Mouse (Mus musculus) ZHBTc4 (cell line): ENCODE results near the gene Agap1.

Experiments
- DNase-seq: peaks from one replicate; pipeline ENCODE4 v3.0.0-alpha.2; 2011; ENCODE audit warnings: low read depth, low spot score

Gene Agap1

GRCm38 (mm10) chr1:89892281-89892680 lies 437.7 kb downstream of the Agap1 start:
- DNase-seq, result no peak

DNA sequence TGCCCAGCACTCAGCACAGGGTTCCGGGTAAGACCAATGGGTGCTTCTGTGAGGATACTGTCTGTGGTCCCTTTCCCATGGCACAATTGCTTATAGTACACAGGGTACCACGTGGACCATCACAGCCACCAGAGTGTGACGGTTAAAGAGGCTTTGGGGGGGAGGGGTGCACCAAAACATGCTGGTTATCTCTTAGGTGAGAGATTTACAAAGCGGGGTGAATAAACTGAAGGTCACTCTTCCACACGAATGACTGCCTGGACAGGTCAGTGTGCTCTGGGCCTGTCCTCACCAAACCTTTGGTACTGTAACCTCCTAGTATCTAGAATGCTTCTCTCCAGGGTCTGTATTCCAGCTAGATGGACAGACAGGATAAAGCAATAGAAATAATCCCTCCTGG lies 441.2 kb downstream of the Agap1 start:
- no peak for DNase-seq

DNA sequence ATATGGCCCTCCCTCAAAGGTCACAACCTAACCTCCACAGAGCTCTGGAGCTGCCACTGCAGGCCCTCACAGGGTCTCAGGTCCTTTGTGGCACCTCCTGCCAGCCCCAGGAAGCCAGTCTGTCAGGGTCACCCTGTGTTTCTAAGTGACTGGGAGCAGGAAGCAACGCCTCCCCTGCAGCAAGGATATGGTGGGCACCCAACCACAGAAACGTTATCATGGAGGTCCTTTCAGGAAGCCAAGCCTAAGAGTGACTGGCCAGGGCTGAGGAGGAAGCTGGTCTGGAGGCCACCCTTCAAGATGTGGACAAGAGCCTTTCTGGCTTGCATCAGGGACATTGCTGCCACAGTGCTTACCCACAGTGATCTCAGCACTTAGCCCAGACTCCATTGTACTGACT lies 444.4 kb downstream of the Agap1 start:
- DNase-seq, result no peak

DNA sequence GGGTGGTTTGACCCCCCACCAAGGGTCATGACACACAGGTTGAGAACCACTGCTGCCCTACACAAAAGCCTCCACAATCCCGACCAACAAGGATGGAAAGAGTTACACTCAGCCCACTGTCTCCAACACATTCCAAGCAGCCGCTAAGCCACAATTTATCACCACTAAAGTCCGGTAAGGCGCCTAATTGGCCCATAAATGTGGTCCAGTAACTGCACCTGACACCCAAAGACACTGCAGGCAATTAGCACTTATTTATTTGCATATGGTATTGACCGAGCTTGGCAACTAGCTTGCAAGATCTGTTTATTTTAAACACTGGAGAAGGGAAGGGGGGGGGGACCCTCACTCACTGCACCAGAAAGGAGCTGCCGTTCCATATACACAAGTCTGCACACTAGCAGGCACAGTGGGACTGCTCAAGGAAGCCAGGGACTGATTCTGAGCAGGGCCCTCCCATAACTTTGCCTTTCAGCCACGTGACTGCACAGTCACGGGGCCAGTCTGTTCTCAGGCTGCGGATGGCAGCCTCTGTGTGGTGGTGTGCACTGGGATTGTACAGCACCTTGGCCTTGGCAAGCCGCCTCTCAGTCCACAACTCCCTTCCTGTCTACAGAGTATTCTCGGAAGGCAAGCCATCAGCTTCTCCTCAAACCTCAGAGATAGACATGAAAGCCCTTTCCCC lies 445.3 kb downstream of the Agap1 start:
- DNase-seq, result peak; percentile 81

DNA sequence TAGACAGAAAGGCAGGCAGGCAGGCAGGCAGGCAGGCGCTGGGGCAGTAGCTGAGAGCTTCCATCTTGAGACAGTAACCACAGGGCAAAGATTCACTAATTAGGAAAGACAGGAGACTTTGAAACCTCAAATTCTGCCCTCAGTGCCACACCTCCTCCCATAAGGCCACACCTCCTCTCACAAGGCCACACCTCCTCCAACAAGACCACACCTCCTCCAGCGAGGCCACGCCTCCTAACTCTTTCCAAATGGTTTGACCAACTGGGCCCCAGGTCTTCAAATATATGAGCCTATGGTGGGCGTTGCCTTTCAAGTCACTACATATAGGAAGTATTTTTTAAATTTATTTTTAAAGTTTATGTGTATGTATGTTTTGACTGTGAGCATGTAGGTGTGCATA lies 446.8 kb downstream of the Agap1 start:
- DNase-seq, result peak; percentile 78

DNA sequence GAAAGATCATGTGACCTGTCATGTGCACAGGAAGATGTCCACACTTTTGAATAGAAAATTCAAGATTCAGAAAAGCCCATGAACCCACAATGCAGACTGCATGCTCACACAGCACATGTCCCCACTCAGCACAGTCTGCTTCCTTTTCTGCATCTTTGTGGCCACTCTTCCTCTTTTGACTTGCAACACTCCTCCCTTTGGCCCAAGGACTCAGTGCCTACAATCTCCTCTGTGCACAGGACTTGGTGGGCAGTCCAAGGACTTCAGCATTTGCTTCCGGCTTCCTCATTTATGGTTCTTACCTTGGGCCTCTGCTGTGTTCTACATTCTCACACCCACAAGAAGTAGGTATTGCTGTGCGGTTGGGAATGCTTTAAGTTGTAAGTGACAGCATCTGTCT lies 447.6 kb downstream of the Agap1 start:
- DNase-seq, result no peak

DNA sequence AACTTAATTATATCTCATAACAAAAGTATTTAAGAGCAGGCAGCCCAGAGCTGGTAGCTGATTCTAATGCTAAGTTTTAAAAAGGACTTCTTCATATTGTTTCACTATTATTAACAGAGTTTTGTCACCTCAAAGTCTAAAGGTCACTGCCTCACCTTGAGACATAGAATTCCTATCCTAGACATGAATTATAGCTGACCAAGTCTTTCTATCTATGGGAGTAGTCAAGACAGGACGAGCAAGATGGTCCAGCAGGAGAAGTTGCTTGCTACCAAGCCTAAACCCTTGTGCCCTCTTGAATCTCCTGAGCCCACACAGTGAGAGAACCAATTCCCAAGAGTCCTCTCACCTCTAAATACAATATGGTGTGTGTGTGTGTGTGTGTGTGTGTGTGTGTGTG lies 448.0 kb downstream of the Agap1 start:
- no peak for DNase-seq

- no peak for DNase-seq
Observed at GRCm38 (mm10) chr1:89909796-89910195, 455.2 kb downstream of the Agap1 start.

GRCm38 (mm10) chr1:89912392-89912791 lies 457.8 kb downstream of the Agap1 start:
- no peak for DNase-seq

GRCm38 (mm10) chr1:89913611-89914010 lies 459.0 kb downstream of the Agap1 start:
- DNase-seq, result no peak

DNA sequence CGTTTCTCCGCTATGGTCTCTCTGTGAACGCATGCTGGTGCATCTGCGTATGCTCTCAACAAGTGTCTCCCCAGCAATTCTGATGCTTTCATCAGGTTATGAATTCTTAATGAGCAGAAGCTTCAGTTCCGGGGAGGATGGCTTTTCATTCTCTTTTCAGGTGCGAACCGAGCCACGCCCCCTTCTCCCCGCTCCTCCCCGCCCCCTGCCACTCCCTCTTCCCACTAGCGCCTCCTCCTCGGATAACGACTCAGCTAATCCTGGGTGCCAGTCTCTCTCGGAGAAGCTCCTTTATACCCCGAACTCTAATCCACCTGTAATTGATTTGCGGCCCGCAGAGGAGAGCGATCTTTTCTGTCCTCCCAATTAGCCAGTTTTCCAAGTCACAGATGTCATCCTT lies 463.5 kb downstream of the Agap1 start:
- DNase-seq, result peak; percentile 59

- no peak for DNase-seq
Observed at GRCm38 (mm10) chr1:89919206-89919605, 464.6 kb downstream of the Agap1 start.

GRCm38 (mm10) chr1:89921806-89922205 lies 467.2 kb downstream of the Agap1 start:
- DNase-seq, result peak; percentile 58

DNA sequence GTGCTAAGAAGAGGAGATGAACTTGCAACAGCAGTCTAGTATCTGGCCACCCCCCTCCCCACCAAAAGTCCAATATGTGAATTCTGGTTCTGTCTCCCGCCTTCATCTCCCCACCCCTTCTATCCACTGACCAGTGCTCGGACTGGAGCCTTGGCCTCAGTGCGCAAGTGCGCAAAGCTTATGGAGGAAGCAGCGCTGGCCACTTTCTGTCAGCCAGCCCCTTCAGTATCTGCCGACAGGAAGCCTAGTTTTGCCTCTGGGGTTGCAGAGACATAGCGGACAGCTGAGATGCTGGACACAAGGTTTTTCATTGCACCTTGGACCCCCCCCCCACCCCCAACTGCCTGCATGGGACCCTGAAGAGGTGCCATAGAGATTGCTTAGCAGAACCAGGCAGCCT lies 467.7 kb downstream of the Agap1 start:
- no peak for DNase-seq

DNA sequence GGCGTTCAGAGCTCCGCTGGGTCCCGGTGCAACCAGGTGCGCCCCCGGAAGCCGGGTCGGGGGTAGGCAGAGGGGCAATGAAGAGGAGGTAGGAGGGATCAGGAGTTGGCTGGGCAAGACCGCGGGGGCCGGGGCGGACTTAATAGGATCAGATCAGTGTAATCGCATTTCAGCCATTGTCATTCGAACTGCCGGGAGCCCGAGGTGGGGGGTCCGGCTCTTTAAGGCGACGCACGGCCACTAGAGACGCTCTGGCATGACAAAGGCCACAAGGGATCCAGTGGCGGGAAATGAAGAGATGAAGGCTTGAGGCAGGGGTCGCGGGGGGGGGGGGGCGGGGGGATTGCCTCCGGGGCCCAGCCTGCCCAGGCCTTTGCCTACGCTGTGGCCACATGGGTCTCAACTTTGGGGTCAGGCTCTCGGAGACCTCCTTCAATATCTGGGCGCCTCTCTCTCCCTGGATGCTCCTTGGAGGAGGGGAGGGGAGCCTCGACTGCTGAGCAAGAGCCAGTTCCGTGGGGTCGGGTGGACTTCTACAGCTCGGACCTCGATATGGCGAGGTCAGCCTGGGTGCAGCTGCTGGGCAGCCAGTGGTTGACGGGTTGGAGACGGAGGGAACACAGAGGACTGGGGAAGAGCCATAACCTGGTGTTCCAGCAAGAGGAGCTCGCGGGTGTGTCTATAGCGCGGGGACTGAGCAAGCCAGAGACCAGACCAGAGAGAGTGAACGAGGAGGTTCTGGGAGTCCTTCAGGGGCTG lies 468.5 kb downstream of the Agap1 start:
- DNase-seq, result peak; percentile 78

- no peak for DNase-seq
Observed at GRCm38 (mm10) chr1:89923642-89924020, 469.0 kb downstream of the Agap1 start.

DNA sequence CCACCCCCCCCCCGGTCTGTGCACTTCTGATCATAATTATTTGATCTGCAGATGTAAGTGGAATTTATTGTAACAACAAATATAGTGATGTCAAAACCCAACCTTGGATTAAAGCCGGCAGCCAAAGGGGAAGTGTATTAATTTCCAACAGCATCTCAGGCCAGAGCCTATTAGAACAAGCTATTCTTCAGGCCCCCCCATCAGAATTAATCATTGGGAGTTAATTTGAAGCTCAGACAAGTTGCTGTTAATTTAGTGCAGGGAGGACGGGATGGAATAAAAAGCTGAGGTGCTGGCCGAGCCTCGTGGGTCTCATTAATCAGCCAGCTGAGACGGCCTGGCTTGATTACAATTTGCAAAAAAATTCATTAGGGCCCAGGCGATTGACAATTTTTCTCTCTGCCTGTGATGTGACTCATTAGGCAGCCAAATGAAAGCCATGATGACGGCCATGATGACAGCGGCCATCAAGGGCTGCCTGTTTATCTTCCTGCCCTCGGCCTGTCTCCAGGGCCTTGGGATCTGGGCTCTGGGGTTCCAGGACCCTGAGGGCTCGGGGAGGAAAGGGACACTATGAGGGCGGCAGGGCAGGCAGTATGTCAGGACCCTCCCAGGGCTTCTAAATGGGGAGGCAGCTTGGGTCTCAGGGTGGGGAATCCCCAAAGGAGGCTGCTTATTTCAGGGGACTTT lies 471.0 kb downstream of the Agap1 start:
- no peak for DNase-seq

GRCm38 (mm10) chr1:89926583-89927060 lies 472.0 kb downstream of the Agap1 start:
- no peak for DNase-seq

DNA sequence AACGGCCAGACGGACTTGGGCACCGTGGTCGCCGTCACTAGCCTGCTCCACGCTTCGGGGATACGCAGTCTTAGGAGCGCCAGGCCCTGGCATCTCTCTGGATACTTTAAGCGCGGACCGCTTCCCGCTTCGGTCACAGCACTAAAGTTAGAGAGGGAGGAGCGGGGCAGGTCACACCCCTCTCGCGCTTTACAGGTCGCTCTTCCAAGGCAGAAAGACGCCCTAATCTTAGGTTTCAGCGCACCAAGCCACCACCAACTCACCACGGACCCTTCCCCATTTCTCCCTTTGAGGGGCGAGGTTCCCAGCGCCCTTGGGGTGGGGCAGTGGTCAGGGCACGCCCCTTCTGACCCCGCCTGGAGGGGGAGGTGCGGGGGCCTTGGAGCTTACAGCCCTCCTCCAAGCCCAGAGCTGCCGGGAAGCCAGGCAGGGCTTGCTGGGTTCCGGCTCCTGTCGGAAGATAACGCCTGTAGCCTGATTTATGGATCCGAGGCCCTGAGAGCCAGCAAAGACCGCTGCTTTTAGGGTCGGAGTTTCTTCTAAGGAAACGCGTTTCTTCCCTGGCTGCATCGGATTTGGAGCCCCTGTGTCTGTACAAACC lies 472.6 kb downstream of the Agap1 start:
- peak; percentile 83 for DNase-seq

- DNase-seq, result peak; percentile 46
Observed at GRCm38 (mm10) chr1:89928676-89929075, 474.1 kb downstream of the Agap1 start.

DNA sequence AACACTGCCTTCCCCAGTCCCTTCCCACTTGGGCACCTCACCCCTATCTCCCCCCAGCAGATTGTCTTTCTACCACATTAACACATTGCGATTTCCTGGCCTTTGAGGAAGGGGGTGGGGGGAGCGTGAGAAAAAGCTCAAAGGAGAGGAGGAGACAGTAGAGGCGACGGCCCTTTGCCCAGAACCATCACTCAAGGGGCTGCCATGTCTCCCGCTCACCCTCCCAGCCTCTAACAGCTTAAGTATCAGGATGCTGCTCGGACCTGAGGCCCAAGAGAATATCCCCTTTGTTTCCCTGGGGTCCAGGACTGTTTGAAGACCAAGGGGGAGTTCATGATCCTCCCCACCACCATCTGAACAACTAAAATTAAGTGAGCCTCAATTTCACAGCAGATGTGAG lies 474.6 kb downstream of the Agap1 start:
- DNase-seq, result peak; percentile 18
